Mouse (Mus musculus): ENCODE results near the gene Alb. TPM values are rescaled to one million over a fixed set of nuclear protein-coding genes. Genes with fewer than 3 reads are reported as not detected.

Gene Alb
- polyA plus RNA-seq, 1 experiment from 2014 or later, result 16,843 TPM

DNA sequence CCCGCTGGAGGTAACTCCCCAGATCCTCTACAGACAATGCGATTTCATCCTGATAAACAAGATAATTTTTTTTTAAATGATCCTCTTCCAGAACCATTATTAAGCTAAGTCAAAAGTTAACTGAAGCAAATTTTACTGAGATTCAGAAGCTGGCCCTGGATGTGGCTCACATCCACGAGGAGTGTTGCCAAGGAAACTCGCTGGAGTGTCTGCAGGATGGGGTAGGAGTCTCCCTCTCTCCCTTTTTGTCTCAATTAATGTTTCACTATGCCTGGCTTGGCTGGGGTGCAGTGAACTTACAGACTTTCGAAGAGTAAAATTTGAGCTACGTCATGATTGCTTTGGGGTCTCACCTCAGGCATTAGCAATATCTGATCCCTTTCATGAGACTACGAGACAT, 38.8 kb downstream of the Alb start:
- Histone ChIP-seq H3K9me3 (ENCODE audit: low read length) (no peaks in the 10 kb centered on the region), H3K9ac (replicated peaks) (no peak overlapping the region), H3K4me3 (ENCODE audit: low read depth, low read length) (no peak overlapping the region), H3K27ac (ENCODE audit: low read depth) (no peak overlapping the region), H3K4me2 (ENCODE audit: low read depth, low read length) (no peak overlapping the region), H3K36me3 (replicated peaks; ENCODE audit: insufficient read depth, low read length) (0 out of 2 replicates have a peak, but pooled peaks cover 6% of the 10 kb centered on the region), H3K27me3 (ENCODE audit: insufficient read depth, low read length) (no peaks in the 10 kb centered on the region), H3K4me1 (ENCODE audit: insufficient read depth) (no peaks in the 10 kb centered on the region)
- WGBS (ENCODE audit: insufficient replicate concordance), result 61% methylated on average over 7 of the region's 7 CpGs
- DNase-seq, result no peak
- TF ChIP-seq EP300 (IDR thresholded peaks at IDR 0.05; ENCODE audit: low read depth) (no peak), CTCF (IDR thresholded peaks at IDR 0.05; ENCODE audit: low read depth) (no peak)
- ATAC-seq, result no peak

DNA sequence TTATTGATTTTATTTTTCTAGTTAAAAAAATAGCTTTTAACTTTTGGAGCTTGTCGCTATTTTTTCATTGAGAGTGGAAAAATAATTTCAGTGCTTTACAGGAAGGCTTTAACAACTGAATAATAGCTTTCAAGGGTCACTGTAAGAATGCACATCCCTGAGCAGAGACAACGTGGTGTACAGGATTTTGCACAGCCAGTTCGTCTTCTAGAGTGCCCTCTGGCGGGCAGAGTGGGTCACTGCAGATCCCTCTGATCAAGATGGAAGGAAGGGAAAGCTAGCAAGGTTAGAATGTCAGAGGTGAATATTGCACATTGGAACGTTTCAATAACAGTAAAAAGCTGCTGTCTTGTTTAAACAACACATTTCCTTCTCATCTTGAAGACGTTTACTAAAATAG, 40.0 kb downstream of the Alb start:
- no peaks in the 10 kb centered on the region for H3K27me3 ChIP-seq (ENCODE audit: insufficient read depth, low read length)
- no peaks in the 10 kb centered on the region for H3K4me1 ChIP-seq (ENCODE audit: insufficient read depth)
- peak; percentile 26; the same call in 1 of the 2 replicates for ATAC-seq
- peak; percentile 78 for DNase-seq
- no peak overlapping the region for H3K4me3 ChIP-seq (ENCODE audit: low read depth, low read length)
- WGBS (ENCODE audit: insufficient replicate concordance), result 3% methylated on average over 6 of the region's 6 CpGs
- peaks cover 8% of the 10 kb centered on the region; the same call in 1 of the 2 replicates for H3K36me3 ChIP-seq (replicated peaks; ENCODE audit: insufficient read depth, low read length)
- H3K27ac ChIP-seq (ENCODE audit: low read depth), result no peak overlapping the region
- H3K4me2 ChIP-seq (ENCODE audit: low read depth, low read length), result no peak overlapping the region
- no peak overlapping the region for H3K9ac ChIP-seq (replicated peaks)
- no peaks in the 10 kb centered on the region for H3K9me3 ChIP-seq (ENCODE audit: low read length)
- TF ChIP-seq EP300 (IDR thresholded peaks at IDR 0.05; ENCODE audit: low read depth) (no peak), CTCF (IDR thresholded peaks at IDR 0.05; ENCODE audit: low read depth) (peak; percentile 90)

DNA sequence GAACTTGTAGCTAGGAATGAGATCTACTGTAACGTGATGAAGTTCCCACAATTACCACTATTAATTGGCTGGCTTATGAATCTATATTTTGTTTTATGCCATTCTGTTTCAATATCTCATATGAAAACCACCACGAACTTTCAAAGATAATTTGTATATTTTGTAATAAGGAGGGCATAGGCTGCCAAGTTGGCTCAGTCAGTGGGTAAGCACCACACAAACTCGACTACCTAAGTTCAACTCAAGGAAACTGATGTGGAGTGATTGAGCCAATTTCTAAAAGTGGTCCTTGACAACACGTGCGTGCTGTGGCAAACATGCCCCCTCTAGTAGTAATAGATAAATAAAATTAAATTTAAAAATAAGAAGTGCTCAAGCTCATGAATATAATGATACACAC, 41.1 kb downstream of the Alb start:
- 55% methylated on average over 5 of the region's 5 CpGs for WGBS (ENCODE audit: insufficient replicate concordance)
- TF ChIP-seq CTCF (IDR thresholded peaks at IDR 0.05; ENCODE audit: low read depth) (no peak), EP300 (IDR thresholded peaks at IDR 0.05; ENCODE audit: low read depth) (no peak)

DNA sequence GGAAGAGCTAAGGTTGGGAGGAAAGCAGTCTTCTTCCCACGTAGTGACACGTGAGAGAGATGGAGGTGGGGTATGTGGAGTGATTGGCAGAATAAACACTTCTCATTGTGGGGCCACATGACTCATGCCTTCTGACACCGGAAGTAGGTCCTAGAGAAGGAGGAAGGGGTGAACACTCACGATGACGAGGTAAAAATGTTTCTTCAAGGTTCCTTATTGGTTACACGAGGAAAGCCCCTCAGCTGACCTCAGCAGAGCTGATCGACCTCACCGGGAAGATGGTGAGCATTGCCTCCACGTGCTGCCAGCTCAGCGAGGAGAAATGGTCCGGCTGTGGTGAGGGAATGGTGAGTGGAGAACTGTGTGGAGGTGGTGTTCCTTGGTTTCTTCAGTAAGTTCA, 44.0 kb downstream of the Alb start:
- H3K27ac ChIP-seq (ENCODE audit: low read depth), result no peak overlapping the region
- no peaks in the 10 kb centered on the region for H3K9me3 ChIP-seq (ENCODE audit: low read length)
- H3K4me3 ChIP-seq (ENCODE audit: low read depth, low read length), result no peak overlapping the region
- ATAC-seq (no peak), DNase-seq (no peak)
- peaks cover 3% of the 10 kb centered on the region; the same call in 1 of the 2 replicates for H3K36me3 ChIP-seq (replicated peaks; ENCODE audit: insufficient read depth, low read length)
- H3K4me2 ChIP-seq (ENCODE audit: low read depth, low read length), result no peak overlapping the region
- WGBS (ENCODE audit: insufficient replicate concordance), result 30% methylated on average over 11 of the region's 11 CpGs
- no peaks in the 10 kb centered on the region for H3K4me1 ChIP-seq (ENCODE audit: insufficient read depth)
- TF ChIP-seq CTCF (IDR thresholded peaks at IDR 0.05; ENCODE audit: low read depth) (no peak), EP300 (IDR thresholded peaks at IDR 0.05; ENCODE audit: low read depth) (no peak)
- H3K27me3 ChIP-seq (ENCODE audit: insufficient read depth, low read length), result no peaks in the 10 kb centered on the region
- H3K9ac ChIP-seq (replicated peaks), result no peak overlapping the region

More for the DNA sequence above, 41.1 kb downstream of the Alb start:
- H3K4me3 ChIP-seq (ENCODE audit: low read depth, low read length), result no peak overlapping the region
- H3K4me2 ChIP-seq (ENCODE audit: low read depth, low read length), result no peak overlapping the region
- no peaks in the 10 kb centered on the region for H3K9me3 ChIP-seq (ENCODE audit: low read length)
- H3K4me1 ChIP-seq (ENCODE audit: insufficient read depth), result no peaks in the 10 kb centered on the region
- H3K36me3 ChIP-seq (replicated peaks; ENCODE audit: insufficient read depth, low read length), result peaks cover 8% of the 10 kb centered on the region; the same call in 1 of the 2 replicates
- DNase-seq (no peak), ATAC-seq (no peak)
- H3K9ac ChIP-seq (replicated peaks), result no peak overlapping the region
- H3K27ac ChIP-seq (ENCODE audit: low read depth), result no peak overlapping the region
- no peaks in the 10 kb centered on the region for H3K27me3 ChIP-seq (ENCODE audit: insufficient read depth, low read length)

DNA sequence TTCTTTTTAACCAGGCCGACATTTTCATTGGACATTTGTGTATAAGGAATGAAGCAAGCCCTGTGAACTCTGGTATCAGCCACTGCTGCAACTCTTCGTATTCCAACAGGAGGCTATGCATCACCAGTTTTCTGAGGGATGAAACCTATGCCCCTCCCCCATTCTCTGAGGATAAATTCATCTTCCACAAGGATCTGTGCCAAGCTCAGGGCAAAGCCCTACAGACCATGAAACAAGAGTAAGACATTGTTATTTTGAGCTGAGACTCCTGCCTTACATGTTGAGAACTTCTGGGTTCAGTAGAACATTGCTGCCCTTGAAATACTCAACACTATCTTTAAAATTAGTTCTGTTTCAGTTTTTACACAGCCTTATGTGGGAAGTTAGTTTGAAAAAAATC, 45.8 kb downstream of the Alb start:
- Histone ChIP-seq H3K4me3 (ENCODE audit: low read depth, low read length) (no peak overlapping the region), H3K4me1 (ENCODE audit: insufficient read depth) (no peaks in the 10 kb centered on the region), H3K36me3 (replicated peaks; ENCODE audit: insufficient read depth, low read length) (peaks cover 3% of the 10 kb centered on the region; the same call in 1 of the 2 replicates), H3K9me3 (ENCODE audit: low read length) (no peaks in the 10 kb centered on the region), H3K27me3 (ENCODE audit: insufficient read depth, low read length) (no peaks in the 10 kb centered on the region), H3K4me2 (ENCODE audit: low read depth, low read length) (no peak overlapping the region), H3K27ac (ENCODE audit: low read depth) (no peak overlapping the region), H3K9ac (replicated peaks) (no peak overlapping the region)
- DNase-seq, result no peak
- 59% methylated on average over 2 of the region's 2 CpGs for WGBS (ENCODE audit: insufficient replicate concordance)
- TF ChIP-seq CTCF (IDR thresholded peaks at IDR 0.05; ENCODE audit: low read depth) (no peak), EP300 (IDR thresholded peaks at IDR 0.05; ENCODE audit: low read depth) (no peak)
- no peak for ATAC-seq

DNA sequence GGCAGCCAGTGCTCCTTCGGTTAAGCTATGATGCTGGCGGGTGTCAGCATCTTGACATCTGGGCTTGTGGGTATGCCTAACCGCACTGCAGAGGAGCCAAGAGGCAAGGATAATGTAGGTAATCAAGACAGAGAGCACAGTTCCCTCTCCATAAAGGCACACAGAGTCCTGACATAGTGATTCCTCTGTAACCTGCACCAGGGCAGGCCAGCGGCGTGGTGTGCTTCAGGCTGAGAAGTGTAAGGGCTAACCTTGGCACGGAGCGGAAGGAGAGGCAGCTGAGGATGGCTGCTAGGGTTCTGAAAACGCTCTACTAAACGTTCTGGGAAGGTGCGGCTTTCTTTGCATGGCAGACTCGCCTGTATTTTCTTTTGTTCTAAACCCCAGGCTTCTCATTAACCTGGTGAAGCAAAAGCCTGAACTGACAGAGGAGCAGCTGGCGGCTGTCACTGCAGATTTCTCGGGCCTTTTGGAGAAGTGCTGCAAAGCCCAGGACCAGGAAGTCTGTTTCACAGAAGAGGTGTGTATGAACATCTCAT, 46.8 kb downstream of the Alb start:
- no peak for DNase-seq
- H3K4me3 ChIP-seq (ENCODE audit: low read depth, low read length), result no peak overlapping the region
- no peak overlapping the region for H3K27ac ChIP-seq (ENCODE audit: low read depth)
- H3K27me3 ChIP-seq (ENCODE audit: insufficient read depth, low read length), result no peaks in the 10 kb centered on the region
- no peak overlapping the region for H3K4me2 ChIP-seq (ENCODE audit: low read depth, low read length)
- peak; percentile 6; the same call in 1 of the 2 replicates for ATAC-seq
- WGBS (ENCODE audit: insufficient replicate concordance), result 62% methylated on average over 13 of the region's 13 CpGs
- no peak for TF ChIP-seq CTCF (IDR thresholded peaks at IDR 0.05; ENCODE audit: low read depth)
- TF ChIP-seq EP300 (IDR thresholded peaks at IDR 0.05; ENCODE audit: low read depth), result no peak
- no peaks in the 10 kb centered on the region for H3K4me1 ChIP-seq (ENCODE audit: insufficient read depth)
- H3K9me3 ChIP-seq (ENCODE audit: low read length), result no peaks in the 10 kb centered on the region
- H3K9ac ChIP-seq (replicated peaks), result no peak overlapping the region
- H3K36me3 ChIP-seq (replicated peaks; ENCODE audit: insufficient read depth, low read length), result peaks cover 3% of the 10 kb centered on the region; the same call in 1 of the 2 replicates

Data from liver, postnatal 0 days (tissue).